10 mouse cellular contexts compared by ENCODE assay signal in genomic region chr13:37468304-37469178, GRCm38 (mm10).
DNase-seq lines count a peak whose midpoint lies in the region; ATAC-seq lines count a peak whose summit lies in the region.
"Had no signal": no experiment of that assay in that cellular context is flagged by ENCODE, and none has a peak within 500 bp of the region (broad histone marks: within the 10 kb centered on the region; RNA-seq: fewer than 3 reads in every experiment).

No protein-coding gene starts in this region.

- H3K4me1 ChIP-seq in midbrain, embryonic 10.5 days: peaks cover 8% of the 10 kb centered on the region
- no peaks in the 10 kb centered on the region for H3K4me1 ChIP-seq in midbrain, embryonic 14.5 days (ENCODE audit: control insufficient read depth, insufficient read depth, low read length)

- whole genome bisulfite sequencing in midbrain, embryonic 10.5 days: 53% methylated on average over 17 of the region's 17 CpGs
- 53% methylated on average over 17 of the region's 17 CpGs for WGBS in midbrain, embryonic 14.5 days

- H3K36me3 ChIP-seq in midbrain, embryonic 10.5 days: no peaks in the 10 kb centered on the region
- H3K36me3 ChIP-seq in midbrain, embryonic 14.5 days (ENCODE audit: control insufficient read depth, insufficient read depth, low read length): no peaks in the 10 kb centered on the region

- H3K4me3 ChIP-seq in midbrain, embryonic 10.5 days: 0 out of 2 replicates have a peak overlapping the region, but pooled peaks have one; percentile 16
- no peak overlapping the region for H3K4me3 ChIP-seq in midbrain, embryonic 14.5 days (replicated peaks; ENCODE audit: low read depth, low read length)

- peaks cover 46% of the 10 kb centered on the region for H3K27me3 ChIP-seq in midbrain, embryonic 10.5 days (ENCODE audit: low read depth, poor library complexity, severe bottlenecking)
- peaks cover 3% of the 10 kb centered on the region; the same call in 1 of the 2 replicates for H3K27me3 ChIP-seq in midbrain, embryonic 14.5 days (ENCODE audit: control insufficient read depth, insufficient read depth, low read length)
- H3K27me3 ChIP-seq: CH12.LX had no signal

- no peaks in the 10 kb centered on the region for H3K9me3 ChIP-seq in midbrain, embryonic 10.5 days (replicated peaks)
- no peaks in the 10 kb centered on the region for H3K9me3 ChIP-seq in midbrain, embryonic 14.5 days (ENCODE audit: control insufficient read depth, low read length)

- DNase-seq in frontal cortex, postnatal 14 days (ENCODE audit: low spot score in 2 of 2): no peak
- DNase-seq in midbrain, embryonic 10.5 days (ENCODE audit: low spot score): no peak
- DNase-seq in midbrain, embryonic 14.5 days: no peak
- peak; percentile 83 for DNase-seq in lung, postnatal 36 days
- no peak for DNase-seq in testis, postnatal 10 days (ENCODE audit: low spot score)
- no peak for DNase-seq in spleen, postnatal 4 days (ENCODE audit: low spot score in 2 of 2)
- no peak for DNase-seq in frontal cortex, postnatal 10 days (ENCODE audit: low spot score in 2 of 2)

- H3K27ac ChIP-seq in midbrain, embryonic 10.5 days (replicated peaks): peak overlapping the region; percentile 43
- H3K27ac ChIP-seq in midbrain, embryonic 14.5 days (replicated peaks; ENCODE audit: low read depth, low read length): no peak overlapping the region

- H3K4me2 ChIP-seq in midbrain, embryonic 14.5 days (ENCODE audit: low read length): no peak overlapping the region

- peak; percentile 77 for ATAC-seq in frontal cortex, adult (ENCODE audit: low TSS enrichment)
- no peak for ATAC-seq in midbrain, embryonic 14.5 days (ENCODE audit: low FRiP score, low TSS enrichment)
- ATAC-seq: inflammation-experienced regulatory T-cells, adult 6 months had no signal

- H3K9ac ChIP-seq in midbrain, embryonic 14.5 days (replicated peaks; ENCODE audit: low read length): no peak overlapping the region
